Mouse (Mus musculus) C2C12 (cell line): ENCODE data around the gene Adamts14. TPM values are rescaled to one million over a fixed set of nuclear protein-coding genes. Genes with fewer than 3 reads are reported as not detected.
A peak's percentile ranks its signal among the peaks of the same experiment; 100 is the strongest.

Experiments used
- H3K27me3 ChIP-seq: one replicate; pipeline ENCODE4 v1.6.1; 2011; ENCODE audit not compliant: control insufficient read depth, insufficient read depth, insufficient read length
- H3K36me3 ChIP-seq: one replicate; pipeline ENCODE4 v1.6.1; 2011; ENCODE audit not compliant: control insufficient read depth, insufficient read depth
- H3K4me3 ChIP-seq: one replicate; pipeline ENCODE4 v1.5.1; 2011; ENCODE audit warnings: mild to moderate bottlenecking, control low read depth; ENCODE audit not compliant: poor library complexity, insufficient read depth, severe bottlenecking
- H3K79me2 ChIP-seq: one replicate; pipeline ENCODE4 v1.6.1; 2011; ENCODE audit not compliant: control insufficient read depth, insufficient read depth
- H3K79me3 ChIP-seq: one replicate; pipeline ENCODE4 v1.6.1; 2011; ENCODE audit warnings: low read depth, control low read depth
- H3ac ChIP-seq: one replicate; pipeline ENCODE3; 2011; ENCODE audit warnings: low read depth; ENCODE audit not compliant: control insufficient read depth, insufficient read length
- CEBPB ChIP-seq: IDR thresholded peaks from one replicate; pipeline ENCODE4 v1.6.1; 2011; ENCODE audit warnings: low read depth, mild to moderate bottlenecking, control low read depth, moderate library complexity
- CTCF ChIP-seq: IDR thresholded peaks from one replicate; pipeline ENCODE4 v1.5.1; 2011; ENCODE audit not compliant: control insufficient read depth, insufficient read depth, insufficient read length
- FOSL1 ChIP-seq: IDR thresholded peaks from one replicate; pipeline ENCODE4 v1.8.0; 2011; ENCODE audit warnings: mild to moderate bottlenecking, low read length; ENCODE audit not compliant: poor library complexity, insufficient read depth, severe bottlenecking
- MAX ChIP-seq: IDR thresholded peaks from one replicate; pipeline ENCODE4 v1.6.1; 2011; ENCODE audit warnings: mild to moderate bottlenecking, control low read depth
- MYOD1 ChIP-seq: IDR thresholded peaks from one replicate; pipeline ENCODE4 v1.6.1; 2011; ENCODE audit warnings: low read depth; ENCODE audit not compliant: control insufficient read depth, insufficient read length
- MYOG ChIP-seq: IDR thresholded peaks from one replicate; pipeline ENCODE4 v1.6.1; 2011; ENCODE audit not compliant: control insufficient read depth, insufficient read length; ENCODE audit errors: extremely low read depth
- USF1 ChIP-seq: IDR thresholded peaks from one replicate; pipeline ENCODE4 v1.6.1; 2011; ENCODE audit warnings: low read depth, mild to moderate bottlenecking, control low read depth, moderate library complexity
- polyA plus RNA-seq: library from polyadenylated mRNA; unstranded; fragments of >200 nt; fragmentation: generic; extraction: Trizol; gene quantifications from one replicate; pipeline ENCODE4 v1.2.1, GENCODE M21; 2012; ENCODE audit warnings: missing spikeins

Gene Adamts14
- polyA plus RNA-seq, 1 experiment = 7.0 TPM

DNA sequence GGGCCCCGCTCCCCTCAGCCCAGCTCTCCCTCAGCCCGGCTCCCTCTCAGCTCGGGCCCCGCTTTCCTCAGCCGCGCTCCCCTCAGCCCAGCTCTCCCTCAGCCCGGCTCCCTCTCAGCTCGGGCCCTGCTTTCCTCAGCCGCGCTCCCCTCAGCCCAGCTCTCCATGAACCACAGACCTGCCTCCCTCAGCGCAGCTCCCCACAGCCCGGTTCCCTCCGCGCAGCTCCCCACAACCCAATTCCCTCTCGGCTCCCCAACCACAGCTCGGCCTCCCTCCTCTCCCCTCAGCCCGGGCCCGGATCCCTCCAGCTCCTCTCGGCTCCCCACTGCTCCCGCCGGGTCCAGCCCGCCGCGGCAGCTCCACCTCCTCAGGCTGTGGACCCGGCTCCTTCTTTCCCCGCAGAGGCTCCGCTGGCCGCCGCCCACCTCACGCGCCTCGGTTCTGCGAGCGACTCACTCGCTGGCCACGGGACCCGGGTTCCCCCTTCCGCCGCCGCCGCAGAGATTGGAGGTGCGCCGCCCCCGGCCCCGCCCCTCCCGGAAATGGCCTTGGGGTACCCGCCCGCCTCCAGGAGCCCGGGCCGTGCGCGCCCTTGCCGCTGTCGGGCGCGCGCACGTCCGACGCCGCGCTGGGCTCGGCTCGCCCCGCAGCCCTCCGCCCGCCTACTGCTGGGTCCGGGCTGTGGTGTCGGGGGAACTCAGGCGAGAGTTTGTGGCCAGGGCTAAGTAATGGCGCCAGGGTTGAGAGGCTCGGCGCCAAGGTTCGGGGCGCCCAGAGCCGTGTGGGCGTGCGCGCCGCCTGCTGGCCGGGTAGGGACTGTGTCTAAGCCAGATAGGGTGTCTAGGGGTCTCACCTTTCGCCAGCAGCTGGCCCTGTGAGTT lies 125.8 kb downstream of the Adamts14 start, which contains the start of gene Sgpl1:
Gene Sgpl1 (minus strand): TSS at position 547 of the 884 bp plus-strand sequence.
- H3K36me3 ChIP-seq = no peaks in the 10 kb centered on the region
- H3K27me3 ChIP-seq = no peaks in the 10 kb centered on the region
- peaks cover 19% of the 10 kb centered on the region for H3K79me3 ChIP-seq
- TF ChIP-seq USF1 (no peak), FOSL1 (no peak), CEBPB (no peak), MYOG (no peak), CTCF (peak; percentile 79), MAX (peak; percentile 35), MYOD1 (no peak)
- peak within 1 kb of the TSS; percentile 97 for H3ac ChIP-seq
- peak within 1 kb of the TSS; percentile 86 for H3K4me3 ChIP-seq
- H3K79me2 ChIP-seq = peaks cover 49% of the 10 kb centered on the region

Other genes with a start within 250 kb of the Adamts14 start
- gene Pcbd1, start 184.1 kb downstream of the Adamts14 start, polyA plus RNA-seq = 0.28 TPM
- gene Sgpl1, start 125.7 kb downstream of the Adamts14 start, polyA plus RNA-seq = 43.9 TPM
- gene Tbata, start 101.5 kb downstream of the Adamts14 start, polyA plus RNA-seq = not detected
- gene Prf1, start 24.4 kb upstream of the Adamts14 start, polyA plus RNA-seq = not detected
- gene Pald1, start 110.1 kb upstream of the Adamts14 start, polyA plus RNA-seq = 8.9 TPM
- gene Nodal, start 144.5 kb upstream of the Adamts14 start, polyA plus RNA-seq = not detected
- gene Eif4ebp2, start 179.2 kb upstream of the Adamts14 start, polyA plus RNA-seq = 42.3 TPM
- gene Lrrc20, start 202.4 kb upstream of the Adamts14 start, polyA plus RNA-seq = 11.8 TPM